Mouse (Mus musculus) forebrain, embryonic 11.5 days (tissue): Measurements from ENCODE around the gene Scp2. TPM values are rescaled to one million over a fixed set of nuclear protein-coding genes. Genes with fewer than 3 reads are reported as not detected.
"Not testable (repeated sequence)": the region's sequence is repeated elsewhere in the genome, so short reads cannot be mapped to it uniquely, and the experiment has no call there.

Experiments
- ATAC-seq: fragments of 200-750 bp; cut with Nextera tagmentation; replicated peaks from 2 replicates; pipeline ENCODE4 v1.8.0; 2017; ENCODE audit warnings: moderate TSS enrichment; ENCODE audit not compliant: low FRiP score
- DNase-seq: peaks from one replicate; pipeline ENCODE4 v3.0.0-alpha.2; 2017; ENCODE audit warnings: low spot score
- H3K27ac ChIP-seq: fragments of 300-500 bp; sonication (generic); 2 replicates; pipeline ENCODE4 v1.5.1; 2014; ENCODE audit warnings: low read depth, low read length
- H3K27me3 ChIP-seq: fragments of 300-500 bp; sonication (generic); 2 replicates; pipeline ENCODE4 v1.6.1; 2014; ENCODE audit warnings: mild to moderate bottlenecking, low read length, mixed read lengths; ENCODE audit not compliant: control insufficient read depth, insufficient read depth
- H3K36me3 ChIP-seq: fragments of 300-500 bp; sonication (generic); 2 replicates; pipeline ENCODE4 v1.6.1; 2014; ENCODE audit warnings: mild to moderate bottlenecking, low read length, moderate library complexity, mixed read lengths; ENCODE audit not compliant: control insufficient read depth, insufficient read depth
- H3K4me1 ChIP-seq: fragments of 300-500 bp; sonication (generic); replicated peaks from 2 replicates; pipeline ENCODE4 v1.6.1; 2014; ENCODE audit warnings: low read length, mixed read lengths; ENCODE audit not compliant: control insufficient read depth, insufficient read depth
- H3K4me2 ChIP-seq: fragments of 300-500 bp; sonication (generic); 2 replicates; pipeline ENCODE4 v1.6.1; 2014; ENCODE audit warnings: low read depth, mild to moderate bottlenecking, low read length, moderate library complexity, mixed read lengths; ENCODE audit not compliant: severe bottlenecking
- H3K4me3 ChIP-seq: fragments of 300-500 bp; sonication (generic); 2 replicates; pipeline ENCODE4 v1.5.1; 2014; ENCODE audit warnings: low read depth, low read length
- H3K9ac ChIP-seq: fragments of 300-500 bp; sonication (generic); 2 replicates; pipeline ENCODE4 v1.6.1; 2014; ENCODE audit warnings: low read length
- H3K9me3 ChIP-seq: fragments of 300-500 bp; sonication (generic); 2 replicates; pipeline ENCODE4 v1.6.1; 2016; ENCODE audit warnings: low read length, mixed read lengths; ENCODE audit not compliant: control insufficient read depth
- WGBS: fragments of 180-500 bp; shearing (Covaris S2); extraction: QIAGEN DNeasy Blood & Tissue Kit; methylation state at CpG from one replicate; pipeline ENCODE4 v1.1.7; 2014; 5-methylcytosine and 5-hydroxymethylcytosine counted together
- polyA plus RNA-seq: library from polyadenylated mRNA; unstranded; fragments of >200 nt; fragmentation: Nextera tagmentation; extraction: Ambion mirVana; gene quantifications from 2 replicates; pipeline ENCODE4 v1.2.1, GENCODE M21; 2014

Gene Scp2
- polyA plus RNA-seq, 1 experiment from 2014 or later: 200 TPM

DNA sequence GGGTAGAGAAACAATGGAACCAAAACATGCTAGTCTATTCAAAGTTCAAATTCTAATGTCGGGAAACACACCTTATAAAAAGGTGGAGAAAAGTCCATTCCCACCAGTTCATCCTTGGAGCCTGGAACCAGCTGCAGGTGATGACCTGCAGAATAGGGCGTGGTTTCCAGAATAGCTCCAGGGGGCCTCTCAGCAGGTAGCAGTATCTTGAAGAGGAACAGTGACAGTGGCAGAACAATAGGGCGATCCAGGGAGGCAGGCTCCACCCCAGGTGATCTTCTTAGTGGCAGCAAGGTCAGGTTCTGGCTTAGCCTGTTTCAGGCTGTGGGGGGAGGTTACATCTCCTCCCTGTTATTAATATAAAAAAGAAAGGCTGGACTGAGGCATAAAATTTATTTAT lies 756 bp upstream of the Scp2 start:
- WGBS: 32% methylated on average over 3 of the region's 3 CpGs
- not testable (repeated sequence) for DNase-seq, H3K27ac ChIP-seq, H3K4me3 ChIP-seq, ATAC-seq, H3K4me2 ChIP-seq, H3K36me3 ChIP-seq, H3K9ac ChIP-seq, H3K4me1 ChIP-seq, H3K9me3 ChIP-seq, H3K27me3 ChIP-seq

DNA sequence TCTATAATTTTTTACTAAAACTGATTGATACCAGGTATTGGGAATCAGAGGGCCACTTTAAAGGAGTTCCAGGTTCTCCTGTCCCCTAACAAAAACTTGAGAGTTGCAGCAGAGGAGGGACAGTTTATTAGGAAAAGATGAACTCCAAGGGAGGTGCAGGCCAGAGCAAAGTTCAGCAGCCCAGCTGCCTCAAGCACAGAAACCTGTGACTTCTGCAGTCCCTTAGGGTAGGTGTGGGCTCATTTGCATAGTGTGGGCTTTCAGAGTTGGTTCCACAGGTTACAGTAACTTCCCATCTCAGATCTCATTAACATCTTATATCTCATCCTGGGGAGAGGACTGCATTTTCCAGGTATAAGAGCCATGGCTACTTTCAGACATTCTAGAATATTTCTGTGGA lies 1.0 kb downstream of the Scp2 start:
- H3K4me1 ChIP-seq: no peaks in the 10 kb centered on the region
- DNase-seq: no peak
- H3K27ac ChIP-seq: no peak overlapping the region
- H3K9ac ChIP-seq: no peak overlapping the region
- no peak overlapping the region for H3K4me3 ChIP-seq
- H3K4me2 ChIP-seq: no peak overlapping the region
- H3K36me3 ChIP-seq: no peaks in the 10 kb centered on the region
- no peak for ATAC-seq
- no peaks in the 10 kb centered on the region; the same call in 1 of the 2 replicates for H3K9me3 ChIP-seq
- H3K27me3 ChIP-seq: no peaks in the 10 kb centered on the region

DNA sequence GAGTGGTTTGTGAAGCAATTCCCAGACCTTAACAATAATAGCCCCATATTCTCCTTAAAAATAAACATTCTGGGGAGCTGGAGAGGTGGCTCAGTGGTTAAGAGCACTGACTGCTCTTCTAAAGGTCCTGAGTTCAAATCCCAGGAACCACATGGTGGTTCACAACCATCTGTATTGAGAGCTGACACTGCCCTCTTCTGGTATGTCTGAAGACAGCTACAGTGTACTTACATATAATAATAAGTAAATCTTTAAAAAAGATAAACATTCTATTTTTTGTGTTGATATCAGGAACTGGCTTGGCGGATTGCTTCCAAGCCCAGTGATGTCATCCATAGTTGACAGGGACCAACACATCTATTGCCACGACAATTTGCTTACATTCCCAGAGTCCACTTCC lies 1.6 kb downstream of the Scp2 start:
- not testable (repeated sequence) for H3K27ac ChIP-seq, H3K9ac ChIP-seq, DNase-seq, H3K36me3 ChIP-seq, H3K4me2 ChIP-seq, ATAC-seq, H3K27me3 ChIP-seq, H3K4me3 ChIP-seq, H3K4me1 ChIP-seq, H3K9me3 ChIP-seq
- 92% methylated on average over 2 of the region's 2 CpGs for WGBS

DNA sequence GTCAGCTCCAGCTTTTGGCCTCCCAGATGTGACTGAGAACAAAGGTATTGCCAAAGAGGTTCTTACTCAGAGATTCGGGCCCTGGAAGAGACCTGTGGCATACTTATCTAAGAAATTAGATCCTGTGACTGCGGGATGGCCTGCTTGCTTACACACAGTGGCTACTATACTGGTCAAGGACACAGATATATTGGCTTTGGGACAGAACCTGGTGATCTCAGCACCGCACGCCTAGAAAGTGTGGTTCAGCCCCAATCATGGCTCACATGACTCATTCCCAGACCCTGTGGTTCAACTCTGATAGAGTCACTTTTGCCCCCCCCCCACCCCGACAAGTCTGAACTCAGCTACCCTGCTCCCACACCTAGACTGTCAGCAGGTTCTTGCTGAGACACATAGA lies 7.9 kb downstream of the Scp2 start:
- no peaks in the 10 kb centered on the region for H3K36me3 ChIP-seq
- no peaks in the 10 kb centered on the region for H3K9me3 ChIP-seq
- no peak overlapping the region for H3K4me3 ChIP-seq
- DNase-seq (no peak), ATAC-seq (no peak)
- H3K27ac ChIP-seq: no peak overlapping the region
- no peak overlapping the region for H3K4me2 ChIP-seq
- no peaks in the 10 kb centered on the region for H3K4me1 ChIP-seq
- WGBS: 91% methylated on average over 5 of the region's 5 CpGs
- no peak overlapping the region for H3K9ac ChIP-seq
- H3K27me3 ChIP-seq: no peaks in the 10 kb centered on the region

DNA sequence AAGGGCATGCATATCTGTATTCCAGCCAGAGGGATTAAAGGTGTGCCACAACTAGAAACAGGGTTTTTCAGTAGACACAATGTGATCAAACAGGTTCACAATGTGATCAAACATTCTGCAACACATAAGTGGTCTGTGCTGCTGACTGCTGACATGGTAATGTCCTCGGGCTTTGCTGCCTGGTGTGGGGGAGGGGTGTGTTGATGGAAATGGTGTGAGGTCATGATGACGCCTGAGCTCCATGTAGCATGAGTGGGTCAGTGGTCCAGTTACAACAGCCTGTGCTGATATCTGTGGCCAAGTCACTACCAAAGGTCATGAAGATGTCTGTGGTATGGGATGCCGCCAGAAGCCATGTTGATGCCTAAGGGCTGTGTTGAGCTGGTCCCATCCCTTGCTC lies 14.3 kb downstream of the Scp2 start:
- H3K27me3 ChIP-seq: no peaks in the 10 kb centered on the region
- no peaks in the 10 kb centered on the region for H3K36me3 ChIP-seq
- DNase-seq (no peak), ATAC-seq (no peak)
- WGBS: 92% methylated on average over 3 of the region's 3 CpGs
- no peaks in the 10 kb centered on the region for H3K4me1 ChIP-seq
- no peak overlapping the region for H3K4me3 ChIP-seq
- no peak overlapping the region for H3K27ac ChIP-seq
- H3K9ac ChIP-seq: no peak overlapping the region
- H3K4me2 ChIP-seq: no peak overlapping the region
- no peaks in the 10 kb centered on the region for H3K9me3 ChIP-seq

DNA sequence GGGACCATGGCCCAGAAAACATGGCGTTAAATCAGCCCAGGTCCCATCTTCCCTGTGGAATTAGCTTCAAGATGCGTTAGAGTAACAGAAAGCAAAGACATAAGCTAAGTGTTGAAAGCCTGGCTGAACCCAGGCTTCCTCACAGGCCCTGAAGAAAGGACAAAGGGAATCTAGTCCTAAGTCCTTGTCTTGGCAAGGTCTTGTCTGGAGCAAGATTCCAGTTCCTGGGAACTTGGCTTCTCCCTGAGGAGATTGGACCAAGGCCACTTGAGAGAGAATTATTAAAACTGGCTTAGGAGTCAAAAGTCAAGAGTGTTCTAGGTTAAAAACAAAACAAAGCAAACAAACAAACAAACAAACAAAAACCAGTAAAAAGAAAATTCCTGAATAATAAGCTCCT lies 16.5 kb downstream of the Scp2 start:
- no peaks in the 10 kb centered on the region for H3K9me3 ChIP-seq
- no peak for ATAC-seq
- H3K4me3 ChIP-seq: no peak overlapping the region
- H3K9ac ChIP-seq: no peak overlapping the region
- WGBS: 91% methylated on average over 2 of the region's 2 CpGs
- H3K4me2 ChIP-seq: no peak overlapping the region
- no peaks in the 10 kb centered on the region for H3K27me3 ChIP-seq
- H3K36me3 ChIP-seq: no peaks in the 10 kb centered on the region
- no peaks in the 10 kb centered on the region for H3K4me1 ChIP-seq
- DNase-seq: no peak
- H3K27ac ChIP-seq: no peak overlapping the region

DNA sequence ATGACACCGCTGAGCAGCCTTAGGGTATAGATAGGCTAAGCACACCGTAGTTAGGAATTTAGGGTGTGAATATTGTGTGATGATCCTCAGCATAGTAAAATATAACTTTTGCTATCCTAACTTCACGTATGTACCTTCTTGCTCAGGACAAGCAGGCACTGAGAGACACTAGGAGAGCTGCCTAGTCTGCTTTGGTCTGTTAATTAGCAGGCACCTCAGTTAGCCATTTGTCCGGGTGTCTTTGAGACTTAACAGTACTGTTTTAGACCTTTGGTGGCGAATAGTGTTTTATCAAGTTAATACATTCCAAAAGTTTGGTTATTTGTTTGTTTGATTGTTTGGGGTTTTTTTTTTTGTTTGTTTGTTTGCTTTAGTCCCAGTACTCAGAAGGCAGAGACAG lies 17.3 kb downstream of the Scp2 start:
- H3K9ac ChIP-seq: no peak overlapping the region
- WGBS: 90% methylated on average over 5 of the region's 5 CpGs
- no peaks in the 10 kb centered on the region for H3K36me3 ChIP-seq
- no peaks in the 10 kb centered on the region for H3K27me3 ChIP-seq
- no peak overlapping the region for H3K4me3 ChIP-seq
- no peaks in the 10 kb centered on the region for H3K4me1 ChIP-seq
- no peak overlapping the region for H3K27ac ChIP-seq
- no peak for DNase-seq
- no peak for ATAC-seq
- H3K9me3 ChIP-seq: no peaks in the 10 kb centered on the region
- no peak overlapping the region for H3K4me2 ChIP-seq

DNA sequence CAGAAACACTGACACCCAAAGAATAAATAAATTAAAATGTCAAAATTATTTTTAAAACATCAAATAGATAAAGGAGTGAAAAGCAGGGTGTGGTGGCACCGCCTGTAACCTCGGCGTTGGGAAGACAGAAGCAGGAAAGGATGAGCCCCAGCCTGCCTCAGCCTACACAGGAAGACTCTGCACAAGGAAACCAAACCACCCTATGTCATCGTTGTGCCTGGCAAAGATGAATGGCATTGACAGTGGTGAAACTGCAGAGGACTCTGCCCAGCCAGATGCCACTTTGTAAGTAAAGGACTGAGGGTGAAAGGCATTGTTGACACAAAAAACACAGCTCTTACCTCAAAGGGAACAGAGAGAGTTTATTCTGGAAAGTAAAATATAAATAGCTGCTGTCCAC lies 18.5 kb downstream of the Scp2 start:
- ATAC-seq (no peak), DNase-seq (no peak)
- 94% methylated on average over 4 of the region's 4 CpGs for WGBS
- no peaks in the 10 kb centered on the region for H3K4me1 ChIP-seq
- no peak overlapping the region for H3K9ac ChIP-seq
- H3K27ac ChIP-seq: no peak overlapping the region
- no peak overlapping the region for H3K4me3 ChIP-seq
- H3K36me3 ChIP-seq: no peaks in the 10 kb centered on the region
- H3K9me3 ChIP-seq: no peaks in the 10 kb centered on the region
- no peak overlapping the region for H3K4me2 ChIP-seq
- no peaks in the 10 kb centered on the region for H3K27me3 ChIP-seq

DNA sequence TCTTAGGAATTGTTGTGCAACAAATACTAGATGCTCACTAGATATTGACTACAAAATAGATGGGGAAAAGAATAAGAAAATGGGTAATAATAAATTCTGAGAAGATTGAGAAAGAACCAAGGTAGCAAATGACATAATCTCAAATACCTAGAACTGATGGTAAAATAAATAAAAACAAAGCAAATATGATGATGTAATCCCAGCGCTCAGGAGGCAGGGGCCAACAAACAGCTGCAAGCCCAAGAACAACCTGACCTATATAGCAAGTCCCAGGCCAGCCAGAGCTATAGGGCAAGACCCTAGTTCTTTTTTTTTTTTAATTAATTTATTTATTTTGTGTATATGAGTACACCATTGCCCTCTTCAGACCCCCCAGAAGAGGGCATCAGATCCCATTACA lies 20.7 kb downstream of the Scp2 start:
- DNase-seq (no peak), ATAC-seq (no peak)
- Histone ChIP-seq H3K9ac (no peak overlapping the region), H3K4me2 (no peak overlapping the region), H3K4me1 (no peaks in the 10 kb centered on the region), H3K4me3 (no peak overlapping the region), H3K36me3 (no peaks in the 10 kb centered on the region), H3K27me3 (no peaks in the 10 kb centered on the region), H3K9me3 (no peaks in the 10 kb centered on the region), H3K27ac (no peak overlapping the region)
- WGBS: 92% methylated on average over 1 of the region's 1 CpGs
